Mouse (Mus musculus) neural tube, embryonic 15.5 days (tissue): ENCODE measurements around the gene Senp7. TPM values are rescaled to one million over a fixed set of nuclear protein-coding genes. Genes with fewer than 3 reads are reported as not detected.

ENCODE experiments used
- microRNA-seq: library from miRNA; unstranded; fragments of <30 nt; microRNA quantifications from one replicate; pipeline ENCODE4, GENCODE M21; 2017
- polyA plus RNA-seq: library from polyadenylated mRNA; unstranded; fragments of >200 nt; fragmentation: Nextera tagmentation; extraction: Ambion mirVana; gene quantifications from 2 replicates; pipeline ENCODE4 v1.2.1, GENCODE M21; 2015

The Senp7 gene
- polyA plus RNA-seq, 1 experiment from 2014 or later, result 46.9 TPM

Small RNAs within 50 kb of the gene (microRNA-seq; reads per million reads assigned to microRNA genes)
- gene Gm24047, result not detected

Other genes starting within 250 kb of the Senp7 start
- 2.0 and 3.3 TPM in 2 replicates for gene Nfkbiz, start 209.4 kb upstream of the Senp7 start, polyA plus RNA-seq
- gene Nxpe3, start 153.1 kb upstream of the Senp7 start, polyA plus RNA-seq, result 1.4 and 1.7 TPM in 2 replicates
- gene Cep97, start 113.5 kb upstream of the Senp7 start, polyA plus RNA-seq, result 11.0 and 12.3 TPM in 2 replicates
- gene Rpl24, start 82.1 kb upstream of the Senp7 start, polyA plus RNA-seq, result 485 and 506 TPM in 2 replicates
- 22.5 and 23.7 TPM in 2 replicates for gene Zbtb11, start 74.5 kb upstream of the Senp7 start, polyA plus RNA-seq
- gene Pcnp, start 18.6 kb upstream of the Senp7 start, polyA plus RNA-seq, result 193 and 199 TPM in 2 replicates
- 18.9 and 20.9 TPM in 2 replicates for gene Trmt10c, start 10.5 kb upstream of the Senp7 start, polyA plus RNA-seq
- 0.17 and 0.19 TPM in 2 replicates for gene Impg2, start 156.0 kb downstream of the Senp7 start, polyA plus RNA-seq